Mouse (Mus musculus): ENCODE measurements at regions not wholly inside any gene's neighbourhood (a gene's known extent, or its start where the extent isn't known, plus 50 kb on each side); places are given as distances from the start of the nearest gene placed in this dataset.

- TF ChIP-seq POLR2A (IDR thresholded peaks at IDR 0.05; ENCODE audit: low read depth, low read length) = no peak
- TF ChIP-seq CTCF (conservative IDR thresholded peaks at IDR 0.05 in 1 of 2, IDR thresholded peaks at IDR 0.05 in 1 of 2; ENCODE audit: low read depth in 2 of 2, low read length in 2 of 2) = peak; percentile 72 to 79
- no peak for TF ChIP-seq MAX (IDR thresholded peaks at IDR 0.05; ENCODE audit: low read length)
- no peak for TF ChIP-seq NRF1 (IDR thresholded peaks at IDR 0.05; ENCODE audit: low read depth, low read length)
- TF ChIP-seq POLR2AphosphoS2 (IDR thresholded peaks at IDR 0.05; ENCODE audit: low read depth, low read length) = no peak
- no peak for TF ChIP-seq ETS1 (conservative IDR thresholded peaks at IDR 0.05; ENCODE audit: low read depth, low read length)
- no peak for TF ChIP-seq ZNF384 (IDR thresholded peaks at IDR 0.05; ENCODE audit: low read depth, low read length)
- TF ChIP-seq EP300 (IDR thresholded peaks at IDR 0.05; ENCODE audit: low read length) = no peak
- TF ChIP-seq HCFC1 (IDR thresholded peaks at IDR 0.05; ENCODE audit: low read depth, low read length) = no peak
- no peak for TF ChIP-seq CHD1 (IDR thresholded peaks at IDR 0.05; ENCODE audit: low read depth, low read length)
- TF ChIP-seq NELFE (IDR thresholded peaks at IDR 0.05; ENCODE audit: low read depth, low read length) = no peak
- TF ChIP-seq MXI1 (IDR thresholded peaks at IDR 0.05; ENCODE audit: low read depth, low read length) = no peak
- no peak for TF ChIP-seq USF1 (IDR thresholded peaks at IDR 0.05; ENCODE audit: low read depth, low read length)
These were observed 96.9 kb upstream of the Col1a2 start for GRCm38 (mm10) chr6:4407748-4408147.

Data from CH12.LX (cell line).